In genomic region chr14:11617362-11617761, GRCm38 (mm10) we compare ENCODE assay signal across 8 mouse cellular contexts.
DNase-seq lines count a peak whose midpoint lies in the region; ATAC-seq and TF ChIP-seq lines count a peak whose summit lies in the region.

No protein-coding gene starts in this region.

- peaks cover 8% of the 10 kb centered on the region for H3K4me1 ChIP-seq in forebrain, embryonic 14.5 days (ENCODE audit: control insufficient read depth, insufficient read depth, low read length)
- H3K4me1 ChIP-seq in forebrain, embryonic 10.5 days = peaks cover 48% of the 10 kb centered on the region
- peaks cover 20% of the 10 kb centered on the region for H3K4me1 ChIP-seq in lung, embryonic 14.5 days (ENCODE audit: insufficient read depth)

- no peaks in the 10 kb centered on the region for H3K36me3 ChIP-seq in forebrain, embryonic 14.5 days (ENCODE audit: control insufficient read depth, insufficient read depth, low read length)
- no peaks in the 10 kb centered on the region for H3K36me3 ChIP-seq in forebrain, embryonic 10.5 days (replicated peaks)
- no peaks in the 10 kb centered on the region for H3K36me3 ChIP-seq in lung, embryonic 14.5 days (ENCODE audit: insufficient read depth)

- no peaks in the 10 kb centered on the region for H3K27me3 ChIP-seq in forebrain, embryonic 14.5 days (replicated peaks; ENCODE audit: control insufficient read depth, insufficient read depth, low read length)
- H3K27me3 ChIP-seq in forebrain, embryonic 10.5 days (ENCODE audit: poor library complexity, severe bottlenecking) = no peaks in the 10 kb centered on the region
- H3K27me3 ChIP-seq in lung, embryonic 14.5 days (ENCODE audit: insufficient read depth, low read length) = no peaks in the 10 kb centered on the region

- ATAC-seq in forebrain, embryonic 14.5 days = peak; percentile 56
- peak; percentile 95 for ATAC-seq in lung, embryonic 14.5 days (ENCODE audit: insufficient read depth)
- no peak for ATAC-seq in erythroblast, adult 5-6 weeks (replicated peaks; ENCODE audit: low FRiP score, poor library complexity, severe bottlenecking)

- no peak for TF ChIP-seq CTCF in lung, embryonic 14.5 days (IDR thresholded peaks at IDR 0.05; ENCODE audit: low read depth)

- whole genome bisulfite sequencing in forebrain, embryonic 14.5 days = 70% methylated on average over 6 of the region's 6 CpGs
- 93% methylated on average over 6 of the region's 6 CpGs for WGBS in forebrain, embryonic 10.5 days
- WGBS in lung, embryonic 14.5 days = 23% methylated on average over 6 of the region's 6 CpGs

- no peak overlapping the region for H3K4me3 ChIP-seq in forebrain, embryonic 14.5 days (ENCODE audit: low read depth, low read length)
- H3K4me3 ChIP-seq in forebrain, embryonic 10.5 days = no peak overlapping the region
- no peak overlapping the region for H3K4me3 ChIP-seq in lung, embryonic 14.5 days (ENCODE audit: low read depth, low read length)

- no peak overlapping the region for H3K9ac ChIP-seq in forebrain, embryonic 14.5 days (ENCODE audit: low read length)
- H3K9ac ChIP-seq in lung, embryonic 14.5 days = no peak overlapping the region

- no peak overlapping the region for H3K4me2 ChIP-seq in forebrain, embryonic 14.5 days (ENCODE audit: low read length)
- no peak overlapping the region for H3K4me2 ChIP-seq in lung, embryonic 14.5 days

- no peaks in the 10 kb centered on the region for H3K9me3 ChIP-seq in forebrain, embryonic 14.5 days (replicated peaks; ENCODE audit: control insufficient read depth, low read length)
- H3K9me3 ChIP-seq in forebrain, embryonic 10.5 days = no peaks in the 10 kb centered on the region
- H3K9me3 ChIP-seq in lung, embryonic 14.5 days (ENCODE audit: low read depth, low read length) = no peaks in the 10 kb centered on the region

- H3K27ac ChIP-seq in forebrain, embryonic 14.5 days (ENCODE audit: low read depth, low read length) = no peak overlapping the region
- H3K27ac ChIP-seq in forebrain, embryonic 10.5 days = no peak overlapping the region
- H3K27ac ChIP-seq in lung, embryonic 14.5 days (ENCODE audit: low read depth) = no peak overlapping the region

- peak; percentile 48 for DNase-seq in forebrain, embryonic 14.5 days (ENCODE audit: low spot score)
- DNase-seq in forebrain, embryonic 10.5 days (ENCODE audit: extremely low spot score, low spot score) = no peak
- DNase-seq in 416B (ENCODE audit: low read depth) = peak; percentile 1
- DNase-seq in cerebellum, adult 9-11 months = peak; percentile 40
- DNase-seq in heart, postnatal 4 days = peak; percentile 59
- DNase-seq in lung, embryonic 14.5 days = peak; percentile 93
- DNase-seq in retina, postnatal 1 day = no peak

Comparison
In these comparisons a context has a peak if more than half of its experiments do, and no peak if none do; other contexts are left out.
1. DNase-seq: peak in forebrain, embryonic 14.5 days (single experiment), 416B (single experiment), cerebellum, adult 9-11 months (single experiment), heart, postnatal 4 days (single experiment) and lung, embryonic 14.5 days (single experiment); none in forebrain, embryonic 10.5 days (single experiment) and retina, postnatal 1 day (single experiment).